Mouse (Mus musculus): Measurements from ENCODE around the gene AI481877. TPM values are rescaled to one million over a fixed set of nuclear protein-coding genes. Genes with fewer than 3 reads are reported as not detected.

Gene AI481877
- polyA plus RNA-seq, 1 experiment from 2014 or later = not detected

- no peak for DNase-seq (ENCODE audit: extremely low spot score, low spot score)
- Histone ChIP-seq H3K36me3 (replicated peaks) (peaks cover 9% of the 10 kb centered on the region), H3K4me1 (peaks cover 7% of the 10 kb centered on the region), H3K4me3 (no peak overlapping the region), H3K27ac (no peak overlapping the region), H3K9me3 (no peaks in the 10 kb centered on the region), H3K27me3 (ENCODE audit: poor library complexity, severe bottlenecking) (no peaks in the 10 kb centered on the region)
- WGBS = 93% methylated on average over 11 of the region's 11 CpGs
Observed at GRCm38 (mm10) chr4:59040397-59041287, 98.1 kb downstream of the AI481877 start.

DNA sequence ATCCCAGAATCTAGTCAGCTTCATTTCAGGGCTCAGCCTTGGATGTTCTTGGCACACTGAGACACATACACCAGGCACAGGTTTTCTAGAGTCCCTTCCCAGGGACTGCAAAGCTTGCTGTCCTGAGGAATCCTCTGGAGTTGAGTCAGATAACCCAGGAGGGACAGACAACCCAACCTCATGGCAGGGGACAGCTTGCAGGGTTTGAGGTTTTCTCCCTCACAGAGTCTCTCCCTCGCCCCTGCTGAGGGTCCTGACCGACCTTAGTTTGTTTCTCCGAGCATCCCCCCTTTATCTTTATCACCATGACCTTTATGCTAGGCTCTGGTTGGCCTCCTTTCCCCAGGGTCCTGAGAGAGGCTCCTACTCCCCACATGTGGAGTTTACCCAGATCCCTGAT lies 101.3 kb downstream of the AI481877 start:
- no peaks in the 10 kb centered on the region for H3K27me3 ChIP-seq (ENCODE audit: poor library complexity, severe bottlenecking)
- H3K4me1 ChIP-seq = peaks cover 16% of the 10 kb centered on the region
- peaks cover 8% of the 10 kb centered on the region; the same call in 1 of the 2 replicates for H3K9me3 ChIP-seq
- peaks cover 9% of the 10 kb centered on the region for H3K36me3 ChIP-seq (replicated peaks)
- DNase-seq (ENCODE audit: extremely low spot score, low spot score) = no peak
- H3K27ac ChIP-seq = no peak overlapping the region
- no peak overlapping the region for H3K4me3 ChIP-seq
- WGBS = 87% methylated on average over 3 of the region's 3 CpGs

GRCm38 (mm10) chr4:59036490-59037127 lies 102.2 kb downstream of the AI481877 start:
- 44% methylated on average over 13 of the region's 13 CpGs for WGBS
- peaks cover 9% of the 10 kb centered on the region for H3K36me3 ChIP-seq (replicated peaks)
- H3K4me3 ChIP-seq = 0 out of 2 replicates have a peak overlapping the region, but pooled peaks have one; percentile 4
- no peaks in the 10 kb centered on the region for H3K27me3 ChIP-seq (ENCODE audit: poor library complexity, severe bottlenecking)
- peaks cover 8% of the 10 kb centered on the region; the same call in 1 of the 2 replicates for H3K9me3 ChIP-seq
- peaks cover 16% of the 10 kb centered on the region for H3K4me1 ChIP-seq
- peak; percentile 81 for DNase-seq (ENCODE audit: extremely low spot score, low spot score)
- H3K27ac ChIP-seq = no peak overlapping the region

DNA sequence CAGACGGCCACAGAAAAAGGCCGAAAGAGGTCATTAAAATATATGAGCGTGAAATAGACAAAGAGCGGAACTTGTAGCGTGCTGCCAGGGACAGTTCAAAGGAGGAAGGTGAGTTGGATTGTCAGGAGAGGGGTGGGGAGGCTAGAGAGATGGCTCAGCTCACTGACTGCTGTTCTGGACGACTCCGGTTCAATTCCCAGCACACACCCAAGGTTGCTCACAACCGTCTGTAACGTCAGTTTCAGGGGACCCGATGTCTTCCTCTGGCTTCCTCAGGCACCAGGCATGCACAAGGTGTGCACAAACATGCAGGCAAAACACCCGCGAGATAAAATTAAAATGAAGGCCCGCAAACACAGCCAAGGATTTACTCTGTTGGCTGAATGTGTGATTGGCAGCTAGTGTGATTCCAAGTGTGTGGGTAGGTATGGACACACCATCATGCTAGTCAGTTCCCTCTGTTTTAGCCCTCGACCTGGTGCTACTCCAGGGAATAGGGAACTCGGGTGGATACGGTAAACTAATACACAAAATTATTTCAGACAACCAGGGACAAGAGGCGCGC lies 102.9 kb downstream of the AI481877 start:
- H3K27ac ChIP-seq = peak overlapping the region; percentile 91
- peak overlapping the region; percentile 84 for H3K4me3 ChIP-seq
- DNase-seq (ENCODE audit: extremely low spot score, low spot score) = no peak
- 58% methylated on average over 18 of the region's 18 CpGs for WGBS
- H3K36me3 ChIP-seq (replicated peaks) = peaks cover 9% of the 10 kb centered on the region
- peaks cover 16% of the 10 kb centered on the region for H3K4me1 ChIP-seq
- no peaks in the 10 kb centered on the region for H3K27me3 ChIP-seq (ENCODE audit: poor library complexity, severe bottlenecking)
- H3K9me3 ChIP-seq = peaks cover 8% of the 10 kb centered on the region; the same call in 1 of the 2 replicates

DNA sequence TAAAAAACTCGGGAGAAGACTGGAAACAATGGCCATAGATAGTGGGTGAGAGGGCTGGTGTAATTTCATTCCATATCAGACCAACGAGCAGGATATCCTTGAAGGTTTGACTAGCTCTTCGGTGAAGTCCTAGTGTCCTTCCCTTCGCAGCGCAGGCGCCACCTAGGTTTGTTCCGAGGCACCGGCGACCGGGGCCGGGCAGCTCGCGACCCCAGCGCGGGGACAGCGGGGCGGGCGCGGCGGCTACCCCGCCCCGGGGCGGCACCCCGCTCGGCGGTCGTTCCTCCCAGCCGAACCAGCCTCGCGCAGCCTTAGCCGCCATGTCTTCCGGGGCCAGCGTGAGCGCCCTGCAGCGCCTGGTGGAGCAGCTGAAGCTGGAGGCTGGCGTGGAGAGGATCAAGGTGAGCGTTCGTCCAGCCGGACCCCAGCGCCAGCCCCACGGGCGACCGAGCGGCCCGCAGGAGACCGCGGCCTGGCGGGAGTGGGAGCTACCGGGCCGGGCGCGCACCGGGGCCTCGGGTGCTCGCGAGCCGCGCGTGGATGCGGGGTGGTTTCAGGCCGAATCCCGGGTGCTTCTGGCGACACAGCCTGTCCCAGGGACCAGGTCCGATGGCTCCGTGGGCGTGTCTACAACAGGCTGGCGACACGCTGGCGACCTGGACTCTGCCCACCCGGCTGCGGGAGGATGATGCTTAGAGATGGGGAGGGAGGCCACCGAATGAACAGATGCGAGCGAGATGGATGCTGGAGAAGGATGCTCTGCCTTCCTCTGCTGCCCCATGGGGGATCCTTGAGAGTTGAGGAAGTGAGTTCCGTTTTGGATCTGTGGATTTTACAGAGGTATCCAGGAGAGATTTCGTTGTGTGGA lies 103.6 kb downstream of the AI481877 start, which contains the start of gene Gng10:
Gene Gng10, plus strand, starts transcription at position 171 of the 868 bp plus-strand sequence.
- peak; percentile 59 for DNase-seq (ENCODE audit: extremely low spot score, low spot score)
- Histone ChIP-seq H3K27me3 (ENCODE audit: poor library complexity, severe bottlenecking) (no peaks in the 10 kb centered on the region), H3K36me3 (replicated peaks) (peaks cover 4% of the 10 kb centered on the region), H3K27ac (peak within 1 kb of the TSS; percentile 91), H3K9me3 (peaks cover 8% of the 10 kb centered on the region; the same call in 1 of the 2 replicates), H3K4me1 (peaks cover 16% of the 10 kb centered on the region), H3K4me3 (peak within 1 kb of the TSS; percentile 84)
- WGBS = 10% methylated on average over 76 of the region's 76 CpGs

- peak overlapping the region; percentile 91; the same call in 1 of the 2 replicates for H3K27ac ChIP-seq
- peaks cover 9% of the 10 kb centered on the region; the same call in 1 of the 2 replicates for H3K9me3 ChIP-seq
- no peaks in the 10 kb centered on the region for H3K27me3 ChIP-seq (ENCODE audit: poor library complexity, severe bottlenecking)
- peak overlapping the region; percentile 84 for H3K4me3 ChIP-seq
- peaks cover 16% of the 10 kb centered on the region for H3K4me1 ChIP-seq
- DNase-seq (ENCODE audit: extremely low spot score, low spot score) = no peak
- 82% methylated on average over 10 of the region's 10 CpGs for WGBS
- no peaks in the 10 kb centered on the region; the same call in 1 of the 2 replicates for H3K36me3 ChIP-seq (replicated peaks)
Observed at GRCm38 (mm10) chr4:59034325-59034917, 104.4 kb downstream of the AI481877 start.

DNA sequence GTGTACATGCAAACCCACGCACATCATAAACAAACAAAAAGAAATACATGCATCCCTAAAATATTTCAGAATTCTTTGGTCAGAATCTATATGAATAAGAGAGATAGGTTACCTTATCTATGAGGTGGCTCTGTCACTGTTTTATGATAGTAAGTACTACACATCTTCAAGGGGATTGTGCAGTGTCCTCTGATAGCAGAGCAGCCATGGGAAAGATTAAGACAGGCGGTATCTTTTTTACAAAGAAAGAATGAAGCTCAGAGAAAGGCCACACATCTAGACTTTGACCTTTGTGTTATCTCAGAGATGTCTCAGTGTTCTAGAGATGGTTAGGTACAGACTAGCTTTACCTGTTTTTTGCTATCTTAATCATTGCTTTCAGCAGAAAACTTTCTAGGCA lies 121.9 kb downstream of the AI481877 start:
- Histone ChIP-seq H3K27me3 (ENCODE audit: poor library complexity, severe bottlenecking) (no peaks in the 10 kb centered on the region), H3K36me3 (replicated peaks) (peaks cover 40% of the 10 kb centered on the region), H3K4me1 (no peaks in the 10 kb centered on the region), H3K9me3 (no peaks in the 10 kb centered on the region), H3K27ac (no peak overlapping the region), H3K4me3 (no peak overlapping the region)
- no peak for DNase-seq (ENCODE audit: extremely low spot score, low spot score)
- 93% methylated on average over 2 of the region's 2 CpGs for WGBS

DNA sequence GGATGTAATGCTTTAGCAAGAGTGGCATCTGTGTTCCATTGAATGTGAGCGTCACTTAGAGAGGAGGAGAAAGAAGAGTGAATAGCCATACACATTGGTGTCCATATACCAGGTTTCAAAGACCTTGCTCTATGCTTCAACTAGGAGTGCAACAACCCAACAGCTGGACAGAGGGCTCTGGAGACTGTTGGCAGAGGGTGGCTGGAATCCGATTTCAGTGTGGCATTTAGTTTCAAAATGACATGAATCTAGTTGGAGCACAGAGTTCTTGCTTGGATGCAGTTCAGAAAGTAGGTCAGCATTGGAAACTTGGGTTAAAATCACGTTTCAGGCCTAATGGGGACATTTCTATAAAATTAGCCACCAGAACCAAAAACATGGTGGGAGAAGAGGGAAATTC lies 123.6 kb downstream of the AI481877 start:
- Histone ChIP-seq H3K9me3 (no peaks in the 10 kb centered on the region), H3K4me1 (no peaks in the 10 kb centered on the region), H3K27me3 (ENCODE audit: poor library complexity, severe bottlenecking) (no peaks in the 10 kb centered on the region), H3K4me3 (no peak overlapping the region), H3K27ac (no peak overlapping the region), H3K36me3 (replicated peaks) (peaks cover 28% of the 10 kb centered on the region)
- DNase-seq (ENCODE audit: extremely low spot score, low spot score) = no peak
- 95% methylated on average over 3 of the region's 3 CpGs for WGBS

GRCm38 (mm10) chr4:59011446-59011845 lies 127.3 kb downstream of the AI481877 start:
- H3K27me3 ChIP-seq (ENCODE audit: poor library complexity, severe bottlenecking) = no peaks in the 10 kb centered on the region
- peaks cover 7% of the 10 kb centered on the region for H3K4me1 ChIP-seq
- H3K36me3 ChIP-seq (replicated peaks) = no peaks in the 10 kb centered on the region; the same call in 1 of the 2 replicates
- H3K27ac ChIP-seq = no peak overlapping the region
- no peak overlapping the region for H3K4me3 ChIP-seq
- H3K9me3 ChIP-seq = no peaks in the 10 kb centered on the region
- DNase-seq (ENCODE audit: extremely low spot score, low spot score) = no peak
- 90% methylated on average over 3 of the region's 3 CpGs for WGBS

GRCm38 (mm10) chr4:59009696-59010095 lies 129.1 kb downstream of the AI481877 start:
- no peaks in the 10 kb centered on the region for H3K9me3 ChIP-seq
- H3K36me3 ChIP-seq (replicated peaks) = no peaks in the 10 kb centered on the region
- no peak for DNase-seq (ENCODE audit: extremely low spot score, low spot score)
- H3K4me1 ChIP-seq = peaks cover 24% of the 10 kb centered on the region
- H3K4me3 ChIP-seq = no peak overlapping the region
- 73% methylated on average over 4 of the region's 4 CpGs for WGBS
- H3K27ac ChIP-seq = no peak overlapping the region
- no peaks in the 10 kb centered on the region for H3K27me3 ChIP-seq (ENCODE audit: poor library complexity, severe bottlenecking)

GRCm38 (mm10) chr4:59009186-59009585 lies 129.6 kb downstream of the AI481877 start:
- WGBS = 90% methylated on average over 7 of the region's 7 CpGs
- H3K36me3 ChIP-seq (replicated peaks) = no peaks in the 10 kb centered on the region
- no peak for DNase-seq (ENCODE audit: extremely low spot score, low spot score)
- H3K27me3 ChIP-seq (ENCODE audit: poor library complexity, severe bottlenecking) = no peaks in the 10 kb centered on the region
- no peak overlapping the region for H3K27ac ChIP-seq
- H3K9me3 ChIP-seq = no peaks in the 10 kb centered on the region
- H3K4me3 ChIP-seq = no peak overlapping the region
- H3K4me1 ChIP-seq = peaks cover 30% of the 10 kb centered on the region

Data from forebrain, embryonic 10.5 days (tissue).